Mouse (Mus musculus): Measurements from ENCODE around the gene Msrb1. TPM values are rescaled to one million over a fixed set of nuclear protein-coding genes. Genes with fewer than 3 reads are reported as not detected.

The Msrb1 gene
- polyA plus RNA-seq, 1 experiment, result 53.0 TPM

DNA sequence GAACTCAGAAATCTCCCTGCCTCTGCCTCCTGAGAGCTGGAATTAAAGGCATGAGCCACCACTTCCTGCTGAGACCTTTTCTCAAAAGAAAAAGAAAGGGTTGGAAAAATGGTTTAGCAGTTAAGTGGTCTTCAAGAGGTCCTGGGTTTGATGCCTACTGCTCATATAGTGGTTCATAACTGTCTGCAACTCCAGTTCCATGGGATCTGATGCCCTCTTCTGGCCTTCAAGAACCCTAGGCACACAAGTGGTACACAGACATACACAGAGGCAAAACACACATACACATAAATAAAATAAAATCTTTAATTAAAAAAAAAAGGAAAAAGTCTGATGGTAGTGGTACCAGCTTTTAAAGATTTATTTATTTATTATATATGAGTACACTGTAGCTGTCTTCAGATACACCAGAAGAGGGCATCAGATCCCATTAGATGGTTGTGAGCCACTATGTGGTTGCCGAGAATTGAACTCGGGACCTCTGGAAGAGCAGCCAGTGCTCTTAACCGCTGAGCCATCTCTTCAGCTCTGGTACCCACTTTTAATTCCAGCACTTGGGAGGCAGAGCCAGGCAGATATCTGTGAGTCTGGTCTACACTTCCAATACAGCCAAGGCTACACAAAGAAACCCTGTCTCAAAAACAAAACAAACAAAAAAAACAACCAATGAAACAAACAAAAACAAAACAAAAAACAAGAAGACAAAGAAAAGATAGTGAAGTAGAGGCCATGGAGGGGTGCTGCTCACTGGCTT is 10.6 kb upstream of the Msrb1 start:
- no peak for TF ChIP-seq POLR2A (IDR thresholded peaks at IDR 0.05; ENCODE audit: extremely low read depth, insufficient read depth, low read length)
- TF ChIP-seq CTCF (IDR thresholded peaks at IDR 0.05; ENCODE audit: extremely low read depth, insufficient read depth, low read length), result no peak
- Histone ChIP-seq H3K27ac (ENCODE audit: insufficient read depth, low read length) (no peak overlapping the region), H3K4me3 (ENCODE audit: insufficient read depth, low read length) (no peak overlapping the region), H3K4me1 (ENCODE audit: control insufficient read depth, insufficient read depth, low read length) (peaks cover 5% of the 10 kb centered on the region; the same call in 1 of the 2 replicates)

DNA sequence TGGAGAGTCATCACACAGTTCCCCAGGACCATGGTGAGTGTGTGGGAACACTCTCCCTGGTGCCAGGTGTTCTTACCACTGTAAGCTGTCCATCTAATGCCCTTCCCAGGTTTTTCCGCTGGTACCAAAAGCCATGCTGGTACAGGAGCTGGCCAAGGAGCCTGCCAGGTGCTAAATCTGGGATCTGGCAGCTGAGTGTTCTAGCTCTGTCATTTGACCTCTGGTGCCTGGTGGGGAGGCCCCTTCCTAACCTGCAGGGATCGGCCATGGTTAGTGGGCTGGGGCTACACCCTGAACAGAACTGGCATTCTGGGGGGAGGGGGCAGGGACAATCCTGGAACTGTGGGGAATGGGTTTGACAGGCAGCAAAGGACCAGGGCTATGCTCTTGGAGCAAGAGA is 8.8 kb upstream of the Msrb1 start, which contains the start of gene Rpl3l:
Gene Rpl3l (plus strand): TSS at position 203 of the 400 bp plus-strand sequence.
- Histone ChIP-seq H3K4me3 (ENCODE audit: insufficient read depth, low read length) (no peak within 1 kb of the TSS), H3K4me1 (ENCODE audit: control insufficient read depth, insufficient read depth, low read length) (peaks cover 3% of the 10 kb centered on the region; the same call in 1 of the 2 replicates)
- no peak for TF ChIP-seq POLR2A (IDR thresholded peaks at IDR 0.05; ENCODE audit: extremely low read depth, insufficient read depth, low read length)
- TF ChIP-seq CTCF (IDR thresholded peaks at IDR 0.05; ENCODE audit: extremely low read depth, insufficient read depth, low read length), result no peak

DNA sequence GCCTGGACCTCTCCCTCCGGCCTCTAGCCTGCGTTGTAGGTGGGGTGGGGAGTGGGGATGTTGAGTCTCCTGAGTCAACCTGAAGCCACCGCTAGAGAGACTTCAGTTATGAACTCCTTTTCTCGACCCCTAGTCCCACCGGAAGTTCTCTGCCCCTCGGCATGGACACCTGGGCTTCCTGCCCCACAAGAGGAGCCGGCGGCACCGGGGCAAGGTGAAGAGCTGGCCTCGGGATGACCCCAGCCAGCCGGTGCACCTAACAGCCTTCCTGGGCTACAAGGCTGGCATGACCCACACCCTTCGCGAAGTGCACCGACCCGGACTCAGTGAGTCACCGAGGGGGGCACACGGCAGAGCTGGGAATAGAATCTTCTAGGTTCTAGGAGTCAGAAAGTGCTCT is 8.3 kb upstream of the Msrb1 start:
- H3K4me1 ChIP-seq (ENCODE audit: control insufficient read depth, insufficient read depth, low read length), result peaks cover 2% of the 10 kb centered on the region; the same call in 1 of the 2 replicates
- H3K4me3 ChIP-seq (ENCODE audit: insufficient read depth, low read length), result no peak overlapping the region
- TF ChIP-seq CTCF (IDR thresholded peaks at IDR 0.05; ENCODE audit: extremely low read depth, insufficient read depth, low read length), result no peak
- no peak overlapping the region for H3K27ac ChIP-seq (ENCODE audit: insufficient read depth, low read length)

More for the DNA sequence above, 8.8 kb upstream of the Msrb1 start, which contains the start of gene Rpl3l:
- no peak within 1 kb of the TSS for H3K27ac ChIP-seq (ENCODE audit: insufficient read depth, low read length)

DNA sequence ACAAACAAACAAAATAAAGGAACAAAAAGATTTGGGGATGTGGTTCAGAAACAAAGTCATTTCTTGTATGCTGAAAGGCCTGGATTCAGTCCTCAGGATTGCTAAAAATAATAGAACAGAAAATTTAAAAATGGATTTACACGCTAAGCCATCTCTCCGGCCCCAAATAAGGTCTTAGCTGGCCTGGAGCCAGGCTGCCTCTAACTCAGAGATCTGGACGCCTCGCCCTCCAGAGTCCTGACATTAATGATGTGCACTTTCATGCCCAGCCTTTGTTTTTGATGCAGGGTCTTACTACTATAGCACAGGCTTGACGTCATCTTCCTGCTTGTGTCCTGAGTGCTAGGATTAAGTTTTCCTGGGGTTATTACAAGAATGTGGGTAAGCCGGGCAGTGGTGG is 7.4 kb upstream of the Msrb1 start:
- TF ChIP-seq POLR2A (IDR thresholded peaks at IDR 0.05; ENCODE audit: extremely low read depth, insufficient read depth, low read length) (no peak), CTCF (IDR thresholded peaks at IDR 0.05; ENCODE audit: extremely low read depth, insufficient read depth, low read length) (no peak)
- Histone ChIP-seq H3K4me3 (ENCODE audit: insufficient read depth, low read length) (no peak overlapping the region), H3K4me1 (ENCODE audit: control insufficient read depth, insufficient read depth, low read length) (no peaks in the 10 kb centered on the region), H3K27ac (ENCODE audit: insufficient read depth, low read length) (no peak overlapping the region)

DNA sequence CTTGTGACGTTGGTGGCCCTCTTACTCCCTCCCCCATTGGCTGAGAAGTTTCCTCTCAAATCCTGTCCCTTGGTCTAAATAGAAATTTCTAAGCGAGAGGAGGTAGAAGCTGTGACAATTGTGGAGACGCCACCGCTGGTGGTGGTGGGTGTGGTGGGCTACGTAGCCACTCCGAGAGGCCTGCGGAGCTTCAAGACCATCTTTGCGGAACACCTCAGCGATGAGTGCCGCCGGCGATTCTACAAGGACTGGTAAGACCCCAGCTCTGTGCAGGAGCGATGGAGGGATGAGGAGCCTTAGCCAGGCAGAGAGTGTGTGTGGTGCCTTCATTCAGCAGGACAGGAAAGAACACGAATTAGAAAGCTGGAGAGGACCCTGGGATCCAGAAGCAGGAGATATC is 5.7 kb upstream of the Msrb1 start:
- Histone ChIP-seq H3K4me3 (ENCODE audit: insufficient read depth, low read length) (no peak overlapping the region), H3K27ac (ENCODE audit: insufficient read depth, low read length) (no peak overlapping the region), H3K4me1 (ENCODE audit: control insufficient read depth, insufficient read depth, low read length) (no peaks in the 10 kb centered on the region)
- TF ChIP-seq CTCF (IDR thresholded peaks at IDR 0.05; ENCODE audit: extremely low read depth, insufficient read depth, low read length) (no peak), POLR2A (IDR thresholded peaks at IDR 0.05; ENCODE audit: extremely low read depth, insufficient read depth, low read length) (no peak)

DNA sequence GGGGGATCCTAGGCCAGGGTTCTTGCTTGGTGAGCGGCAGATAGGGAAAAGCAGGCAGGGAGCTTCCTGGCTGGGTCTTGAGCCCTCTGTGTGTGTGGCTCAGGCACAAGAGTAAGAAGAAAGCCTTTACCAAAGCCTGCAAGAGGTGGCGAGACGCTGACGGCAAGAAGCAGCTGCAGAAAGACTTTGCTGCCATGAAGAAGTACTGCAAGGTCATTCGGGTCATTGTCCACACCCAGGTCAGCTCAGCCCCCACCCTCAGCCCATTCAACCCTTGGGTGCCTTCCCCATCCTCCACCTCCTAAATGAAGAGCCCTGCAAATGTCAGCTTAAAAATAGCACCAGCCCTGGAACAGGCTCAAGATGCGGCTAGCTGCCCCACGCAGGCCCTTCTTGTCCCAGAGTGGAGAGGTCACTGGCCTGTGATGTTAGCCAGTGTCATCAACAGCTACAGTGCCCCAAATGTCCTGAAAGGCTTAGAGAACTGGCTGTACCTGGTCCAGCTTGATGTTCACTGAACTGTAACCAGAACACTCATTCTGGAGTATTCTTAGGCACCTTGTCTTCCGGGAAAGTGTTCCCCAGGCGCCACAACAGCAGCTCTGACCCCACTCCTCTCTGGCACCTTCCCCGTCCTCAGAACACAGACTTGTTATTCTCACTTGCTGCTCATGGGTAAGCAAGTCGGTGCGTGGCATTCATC is 4.1 kb upstream of the Msrb1 start:
- no peak overlapping the region for H3K27ac ChIP-seq (ENCODE audit: insufficient read depth, low read length)
- no peak overlapping the region for H3K4me3 ChIP-seq (ENCODE audit: insufficient read depth, low read length)
- H3K4me1 ChIP-seq (ENCODE audit: control insufficient read depth, insufficient read depth, low read length), result peaks cover 3% of the 10 kb centered on the region; the same call in 1 of the 2 replicates
- no peak for TF ChIP-seq POLR2A (IDR thresholded peaks at IDR 0.05; ENCODE audit: extremely low read depth, insufficient read depth, low read length)
- TF ChIP-seq CTCF (IDR thresholded peaks at IDR 0.05; ENCODE audit: extremely low read depth, insufficient read depth, low read length), result no peak

DNA sequence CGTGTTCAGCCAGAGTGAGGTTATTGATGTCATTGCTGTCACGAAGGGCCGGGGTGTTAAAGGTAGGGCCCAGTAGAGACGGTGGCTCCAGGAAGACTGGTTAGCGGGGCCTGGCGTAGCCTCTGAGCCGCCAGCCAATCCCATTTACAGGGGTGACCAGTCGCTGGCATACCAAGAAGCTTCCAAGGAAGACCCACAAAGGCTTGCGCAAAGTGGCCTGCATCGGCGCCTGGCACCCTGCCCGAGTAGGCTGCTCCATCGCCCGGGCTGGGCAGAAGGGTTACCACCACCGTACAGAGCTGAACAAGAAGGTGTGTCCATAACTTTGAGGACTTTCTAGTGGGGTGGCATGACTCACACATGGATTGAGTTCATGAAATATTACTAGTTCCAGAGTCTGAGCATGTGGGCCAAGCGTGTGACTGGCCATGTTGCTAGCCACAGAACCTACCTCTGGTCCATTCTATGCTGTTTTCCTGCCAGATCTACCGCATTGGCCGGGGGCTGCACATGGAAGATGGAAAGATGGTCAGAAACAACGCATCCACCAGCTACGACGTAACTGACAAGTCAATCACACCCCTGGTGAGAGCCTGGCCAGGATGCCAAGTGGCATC is 2.9 kb upstream of the Msrb1 start:
- H3K4me3 ChIP-seq (ENCODE audit: insufficient read depth, low read length), result no peak overlapping the region
- H3K4me1 ChIP-seq (ENCODE audit: control insufficient read depth, insufficient read depth, low read length), result peaks cover 3% of the 10 kb centered on the region; the same call in 1 of the 2 replicates
- H3K27ac ChIP-seq (ENCODE audit: insufficient read depth, low read length), result no peak overlapping the region
- TF ChIP-seq CTCF (IDR thresholded peaks at IDR 0.05; ENCODE audit: extremely low read depth, insufficient read depth, low read length), result no peak
- no peak for TF ChIP-seq POLR2A (IDR thresholded peaks at IDR 0.05; ENCODE audit: extremely low read depth, insufficient read depth, low read length)

DNA sequence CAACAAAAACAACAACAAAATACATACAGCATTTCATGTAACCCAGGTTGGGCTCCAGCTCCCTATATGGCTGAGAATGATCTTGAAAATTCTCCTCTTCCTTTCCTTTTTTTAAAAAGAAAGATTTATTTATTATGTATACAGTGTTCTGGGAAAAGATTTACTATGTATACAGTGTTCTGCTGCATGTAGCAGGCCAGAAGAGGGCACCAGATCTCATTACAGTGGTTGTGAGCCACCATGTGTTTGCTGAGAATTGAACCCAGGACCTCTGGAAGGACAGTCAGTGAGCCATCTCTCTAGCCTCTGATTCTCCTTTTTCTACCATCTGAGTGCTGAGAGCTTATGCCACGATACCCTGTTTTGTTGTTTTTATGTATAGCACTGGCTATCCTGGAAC is 1.9 kb upstream of the Msrb1 start:
- Histone ChIP-seq H3K4me3 (ENCODE audit: insufficient read depth, low read length) (no peak overlapping the region), H3K4me1 (ENCODE audit: control insufficient read depth, insufficient read depth, low read length) (peaks cover 3% of the 10 kb centered on the region; the same call in 1 of the 2 replicates), H3K27ac (ENCODE audit: insufficient read depth, low read length) (no peak overlapping the region)
- TF ChIP-seq POLR2A (IDR thresholded peaks at IDR 0.05; ENCODE audit: extremely low read depth, insufficient read depth, low read length) (no peak), CTCF (IDR thresholded peaks at IDR 0.05; ENCODE audit: extremely low read depth, insufficient read depth, low read length) (no peak)

DNA sequence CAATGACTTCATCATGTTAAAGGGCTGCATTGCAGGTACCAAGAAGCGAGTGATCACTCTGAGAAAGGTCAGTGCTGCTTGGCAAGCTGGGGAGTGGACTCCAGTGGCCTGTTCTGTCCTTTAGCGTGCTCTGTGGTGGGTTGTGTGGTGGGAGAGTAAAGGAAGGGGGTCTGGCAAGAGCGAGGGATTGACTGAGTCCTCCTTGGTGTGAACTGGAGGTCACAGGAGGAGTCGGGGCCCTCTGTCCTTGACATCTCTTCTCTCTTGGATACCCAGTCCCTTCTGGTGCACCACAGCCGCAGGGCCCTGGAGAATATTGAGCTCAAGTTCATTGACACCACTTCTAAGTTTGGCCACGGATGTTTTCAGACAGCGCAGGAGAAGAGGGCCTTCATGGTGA is 996 bp upstream of the Msrb1 start:
- TF ChIP-seq POLR2A (IDR thresholded peaks at IDR 0.05; ENCODE audit: extremely low read depth, insufficient read depth, low read length) (no peak), CTCF (IDR thresholded peaks at IDR 0.05; ENCODE audit: extremely low read depth, insufficient read depth, low read length) (no peak)
- H3K27ac ChIP-seq (ENCODE audit: insufficient read depth, low read length), result no peak overlapping the region
- no peak overlapping the region for H3K4me3 ChIP-seq (ENCODE audit: insufficient read depth, low read length)
- peaks cover 3% of the 10 kb centered on the region; the same call in 1 of the 2 replicates for H3K4me1 ChIP-seq (ENCODE audit: control insufficient read depth, insufficient read depth, low read length)
